Mouse (Mus musculus) hindbrain, embryonic 15.5 days (tissue): ENCODE data around the gene Rnf31. TPM values are rescaled to one million over a fixed set of nuclear protein-coding genes. Genes with fewer than 3 reads are reported as not detected.

Experiments used
- ATAC-seq: fragments of 200-750 bp; cut with Nextera tagmentation; 2 replicates; pipeline ENCODE4 v1.8.0; 2017; ENCODE audit warnings: low read depth, moderate number of reproducible peaks, moderate TSS enrichment; ENCODE audit not compliant: low FRiP score
- H3K27ac ChIP-seq: fragments of 300-500 bp; sonication (generic); replicated peaks from 2 replicates; pipeline ENCODE4 v1.5.1; 2015; ENCODE audit warnings: mild to moderate bottlenecking, inconsistent platforms
- H3K27me3 ChIP-seq: fragments of 300-500 bp; sonication (generic); 2 replicates; pipeline ENCODE4 v1.6.1; 2015; ENCODE audit warnings: control low read depth, inconsistent platforms
- H3K36me3 ChIP-seq: fragments of 300-500 bp; sonication (generic); 2 replicates; pipeline ENCODE4 v1.6.1; 2015; ENCODE audit warnings: control low read depth, inconsistent platforms
- H3K4me1 ChIP-seq: fragments of 300-500 bp; sonication (generic); replicated peaks from 2 replicates; pipeline ENCODE4 v1.6.1; 2015; ENCODE audit warnings: control low read depth, inconsistent platforms
- H3K4me2 ChIP-seq: fragments of 300-500 bp; sonication (generic); 2 replicates; pipeline ENCODE4 v1.6.1; 2015; ENCODE audit warnings: moderate library complexity, mild to moderate bottlenecking, inconsistent platforms
- H3K4me3 ChIP-seq: fragments of 300-500 bp; sonication (generic); 2 replicates; pipeline ENCODE4 v1.5.1; 2015; ENCODE audit warnings: mild to moderate bottlenecking, inconsistent platforms
- H3K9ac ChIP-seq: fragments of 300-500 bp; sonication (generic); 2 replicates; pipeline ENCODE4 v1.6.1; 2015; ENCODE audit warnings: inconsistent platforms
- H3K9me3 ChIP-seq: fragments of 300-500 bp; sonication (generic); 2 replicates; pipeline ENCODE4 v1.6.1; 2016; ENCODE audit warnings: control low read depth, inconsistent platforms
- WGBS: fragments of 180-500 bp; shearing (Covaris S2); methylation state at CpG from one replicate; pipeline ENCODE4 v1.1.7; 2015; 5-methylcytosine and 5-hydroxymethylcytosine counted together
- polyA plus RNA-seq: library from polyadenylated mRNA; unstranded; fragments of >200 nt; fragmentation: Nextera tagmentation; extraction: Ambion mirVana; gene quantifications from 2 replicates; pipeline ENCODE4 v1.2.1, GENCODE M21; 2015

Rnf31 gene
- polyA plus RNA-seq, 1 experiment from 2014 or later: 25.7 TPM

- Histone ChIP-seq H3K36me3 (peaks cover 35% of the 10 kb centered on the region), H3K27ac (no peak overlapping the region), H3K9ac (no peak overlapping the region), H3K4me1 (peaks cover 31% of the 10 kb centered on the region), H3K9me3 (no peaks in the 10 kb centered on the region), H3K27me3 (no peaks in the 10 kb centered on the region), H3K4me3 (no peak overlapping the region), H3K4me2 (no peak overlapping the region)
- WGBS: 96% methylated on average over 13 of the region's 13 CpGs
- ATAC-seq: no peak
Measured at GRCm38 (mm10) chr14:55641291-55641690, 49.8 kb downstream of the Rnf31 start.

- H3K27ac ChIP-seq: peak overlapping the region; percentile 97
- peak overlapping the region; percentile 82 for H3K4me3 ChIP-seq
- peak overlapping the region; percentile 92 for H3K9ac ChIP-seq
- ATAC-seq: peak; percentile 17; the same call in 1 of the 2 replicates
- H3K4me2 ChIP-seq: peak overlapping the region; percentile 81
- H3K9me3 ChIP-seq: no peaks in the 10 kb centered on the region
- WGBS: 21% methylated on average over 8 of the region's 8 CpGs
- H3K27me3 ChIP-seq: no peaks in the 10 kb centered on the region
- H3K36me3 ChIP-seq: peaks cover 26% of the 10 kb centered on the region
- peaks cover 28% of the 10 kb centered on the region for H3K4me1 ChIP-seq
Measured at GRCm38 (mm10) chr14:55642679-55643059, 51.2 kb downstream of the Rnf31 start.

- H3K9me3 ChIP-seq: no peaks in the 10 kb centered on the region
Measured at GRCm38 (mm10) chr14:55643060-55643907, 51.8 kb downstream of the Rnf31 start, which contains the start of gene Tm9sf1. TSS of gene Tm9sf1 (minus strand) at chr14:55643806.

GRCm38 (mm10) chr14:55644261-55644888 is 52.9 kb downstream of the Rnf31 start:
- Histone ChIP-seq H3K36me3 (peaks cover 11% of the 10 kb centered on the region), H3K9me3 (no peaks in the 10 kb centered on the region), H3K4me1 (peaks cover 28% of the 10 kb centered on the region), H3K27ac (0 out of 2 replicates have a peak overlapping the region, but pooled peaks have one; percentile 7), H3K27me3 (no peaks in the 10 kb centered on the region), H3K4me2 (peak overlapping the region; percentile 81), H3K4me3 (peak overlapping the region; percentile 82), H3K9ac (peak overlapping the region; percentile 92)
- WGBS: 26% methylated on average over 17 of the region's 17 CpGs
- ATAC-seq: no peak

More at GRCm38 (mm10) chr14:55643060-55643907, 51.8 kb downstream of the Rnf31 start, which contains the start of gene Tm9sf1:
- peak within 1 kb of the TSS; percentile 81 for H3K4me2 ChIP-seq
- H3K27ac ChIP-seq: peak within 1 kb of the TSS; percentile 97
- H3K9ac ChIP-seq: peak within 1 kb of the TSS; percentile 92
- H3K36me3 ChIP-seq: peaks cover 20% of the 10 kb centered on the region
- under 1% methylated on average over 89 of the region's 89 CpGs for WGBS
- peak within 1 kb of the TSS; percentile 82 for H3K4me3 ChIP-seq
- H3K27me3 ChIP-seq: no peaks in the 10 kb centered on the region
- ATAC-seq: peak; percentile 91
- H3K4me1 ChIP-seq: peaks cover 28% of the 10 kb centered on the region

- Histone ChIP-seq H3K27me3 (no peaks in the 10 kb centered on the region), H3K9ac (no peak within 1 kb of the TSS), H3K4me3 (no peak within 1 kb of the TSS), H3K36me3 (no peaks in the 10 kb centered on the region), H3K27ac (no peak within 1 kb of the TSS), H3K4me1 (peaks cover 5% of the 10 kb centered on the region), H3K4me2 (no peak within 1 kb of the TSS), H3K9me3 (no peaks in the 10 kb centered on the region)
- 96% methylated on average over 2 of the region's 2 CpGs for WGBS
- ATAC-seq: no peak
Measured at GRCm38 (mm10) chr14:55649884-55650283, 58.4 kb downstream of the Rnf31 start, which contains the start of gene Tssk4. TSS of gene Tssk4 (plus strand) at chr14:55650184.

- H3K4me1 ChIP-seq: no peaks in the 10 kb centered on the region
- H3K27ac ChIP-seq: no peak overlapping the region
- H3K9me3 ChIP-seq: no peaks in the 10 kb centered on the region
- no peak overlapping the region for H3K4me3 ChIP-seq
- no peak overlapping the region for H3K4me2 ChIP-seq
- H3K27me3 ChIP-seq: no peaks in the 10 kb centered on the region
- H3K36me3 ChIP-seq: no peaks in the 10 kb centered on the region
- no peak overlapping the region for H3K9ac ChIP-seq
- 90% methylated on average over 7 of the region's 7 CpGs for WGBS
- ATAC-seq: no peak
Measured at GRCm38 (mm10) chr14:55651528-55651927, 60.0 kb downstream of the Rnf31 start.

Other genes with a start within 250 kb of the Rnf31 start
- 25.2 and 26.3 TPM in 2 replicates for gene Dhrs4, start 113.0 kb upstream of the Rnf31 start, polyA plus RNA-seq
- gene Carmil3, start 101.1 kb upstream of the Rnf31 start, polyA plus RNA-seq: 26.3 and 30.5 TPM in 2 replicates
- 6.4 and 9.9 TPM in 2 replicates for gene Cpne6, start 81.3 kb upstream of the Rnf31 start, polyA plus RNA-seq
- 0.10 and 0.22 TPM in 2 replicates for gene Nrl, start 66.7 kb upstream of the Rnf31 start, polyA plus RNA-seq
- gene Pck2, start 51.4 kb upstream of the Rnf31 start, polyA plus RNA-seq: 28.6 and 29.4 TPM in 2 replicates
- gene Dcaf11, start 31.7 kb upstream of the Rnf31 start, polyA plus RNA-seq: 111 and 114 TPM in 2 replicates
- 1.0 and 1.1 TPM in 2 replicates for gene A730061H03Rik, start 31.3 kb upstream of the Rnf31 start, polyA plus RNA-seq
- 0.17 and 0.41 TPM in 2 replicates for gene Fitm1, start 16.1 kb upstream of the Rnf31 start, polyA plus RNA-seq
- 221 and 222 TPM in 2 replicates for gene Psme1, start 13.6 kb upstream of the Rnf31 start, polyA plus RNA-seq
- 42.0 and 48.9 TPM in 2 replicates for gene Emc9, start 6.4 kb upstream of the Rnf31 start, polyA plus RNA-seq
- gene Psme2, start 595 bp upstream of the Rnf31 start, polyA plus RNA-seq: 178 and 204 TPM in 2 replicates
- gene Irf9, start 11.9 kb downstream of the Rnf31 start, polyA plus RNA-seq: 9.7 and 10.2 TPM in 2 replicates
- gene Rec8, start 26.3 kb downstream of the Rnf31 start, polyA plus RNA-seq: 14.6 and 17.8 TPM in 2 replicates
- gene Ipo4, start 44.2 kb downstream of the Rnf31 start, polyA plus RNA-seq: 119 and 126 TPM in 2 replicates
- 0.93 and 2.3 TPM in 2 replicates for gene Gm49378, start 46.2 kb downstream of the Rnf31 start, polyA plus RNA-seq
- 63.4 and 64.6 TPM in 2 replicates for gene Tm9sf1, start 52.1 kb downstream of the Rnf31 start, polyA plus RNA-seq
- 0.30 and 0.40 TPM in 2 replicates for gene Tssk4, start 58.5 kb downstream of the Rnf31 start, polyA plus RNA-seq
- gene Mdp1, start 68.8 kb downstream of the Rnf31 start, polyA plus RNA-seq: 74.3 and 74.7 TPM in 2 replicates
- 45.7 TPM in 2 replicates for gene Gmpr2, start 80.2 kb downstream of the Rnf31 start, polyA plus RNA-seq
- 554 and 597 TPM in 2 replicates for gene Nedd8, start 80.4 kb downstream of the Rnf31 start, polyA plus RNA-seq
- 24.9 and 27.0 TPM in 2 replicates for gene Tinf2, start 90.1 kb downstream of the Rnf31 start, polyA plus RNA-seq
- 0.31 and 0.60 TPM in 2 replicates for gene Tgm1, start 122.2 kb downstream of the Rnf31 start, polyA plus RNA-seq
- 58.9 and 60.6 TPM in 2 replicates for gene Rabggta, start 130.6 kb downstream of the Rnf31 start, polyA plus RNA-seq
- 75.6 and 81.8 TPM in 2 replicates for gene Dhrs1, start 154.0 kb downstream of the Rnf31 start, polyA plus RNA-seq
- gene Nop9, start 154.0 kb downstream of the Rnf31 start, polyA plus RNA-seq: 29.4 and 29.8 TPM in 2 replicates
- gene Cideb, start 166.8 kb downstream of the Rnf31 start, polyA plus RNA-seq: 0.26 and 0.39 TPM in 2 replicates
- gene Ltb4r2, start 169.7 kb downstream of the Rnf31 start, polyA plus RNA-seq: 0.54 and 0.84 TPM in 2 replicates
- 0.91 and 0.93 TPM in 2 replicates for gene Ltb4r1, start 174.3 kb downstream of the Rnf31 start, polyA plus RNA-seq
- 4.0 and 5.0 TPM in 2 replicates for gene Adcy4, start 192.4 kb downstream of the Rnf31 start, polyA plus RNA-seq
- gene Ripk3, start 197.2 kb downstream of the Rnf31 start, polyA plus RNA-seq: 1.6 and 2.0 TPM in 2 replicates
- gene Nfatc4, start 231.4 kb downstream of the Rnf31 start, polyA plus RNA-seq: 10.3 and 10.9 TPM in 2 replicates